Mouse (Mus musculus): ENCODE results near the gene Aggf1. TPM values are rescaled to one million over a fixed set of nuclear protein-coding genes. Genes with fewer than 3 reads are reported as not detected.

Gene Aggf1
- polyA plus RNA-seq (2017; shearing (Covaris generic)), result 42.9 TPM

DNA sequence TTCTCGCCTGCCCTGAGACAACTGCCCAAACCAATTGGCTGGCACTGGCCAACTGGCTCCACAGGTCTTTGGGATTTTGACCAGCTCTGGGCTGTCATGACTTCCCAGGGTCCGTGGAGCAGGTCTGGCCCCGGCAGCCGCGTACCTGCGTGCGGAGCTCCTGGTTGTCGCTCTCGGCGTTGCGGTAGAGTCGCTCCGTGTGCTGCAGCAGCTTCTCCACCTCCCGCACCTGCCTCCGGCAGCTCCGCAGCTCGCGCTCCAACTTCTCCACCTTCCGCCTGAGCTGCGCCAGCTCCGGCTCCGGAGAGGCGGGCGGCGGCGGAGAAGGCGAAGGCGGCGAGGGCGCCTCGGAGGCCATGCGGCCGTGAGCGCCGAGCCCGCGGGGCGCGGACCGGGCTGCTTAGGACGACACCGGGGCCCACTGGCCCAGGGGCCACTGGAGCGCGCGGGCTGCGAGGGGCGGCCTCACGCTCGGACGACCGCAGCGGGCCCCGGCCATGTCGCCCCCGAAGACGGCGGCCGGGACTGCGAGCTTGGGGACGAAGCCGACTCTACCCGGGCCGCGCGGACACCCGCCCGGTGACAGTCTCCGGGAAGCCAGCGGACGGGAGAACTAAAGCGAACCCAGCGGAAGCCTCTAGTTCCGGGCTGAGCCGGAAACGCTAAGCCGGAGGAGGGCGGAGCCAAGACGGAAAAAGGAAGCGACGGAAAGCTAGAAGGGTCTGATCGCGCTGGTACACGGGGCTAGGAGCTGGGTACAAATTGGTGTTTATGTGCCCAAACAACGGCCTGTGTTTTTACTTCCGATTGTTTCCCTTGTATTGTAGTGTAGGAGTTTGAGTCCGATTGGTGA is at the start of gene Aggf1:
Gene Aggf1 (minus strand): TSS at position 652 of the 853 bp plus-strand sequence.

DNA sequence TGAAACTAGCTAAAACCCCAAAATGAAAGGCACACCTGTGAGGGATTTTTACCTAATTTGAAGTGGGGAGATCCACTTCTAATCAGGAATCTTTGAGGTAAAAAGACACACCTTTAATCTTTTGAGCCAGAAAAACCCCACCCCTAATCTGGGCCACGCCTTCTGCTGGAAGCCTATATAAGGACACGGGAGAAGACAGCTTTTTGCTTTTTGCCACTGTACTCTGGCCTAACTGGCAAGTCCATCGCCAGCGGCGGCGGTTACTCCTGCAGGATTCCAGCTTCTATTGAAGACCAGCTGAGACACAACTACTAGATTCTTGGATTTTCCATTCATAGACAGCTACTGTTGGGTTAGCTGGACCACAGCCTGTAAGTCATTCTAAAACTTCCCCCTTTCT is 51.8 kb downstream of the Aggf1 start, which contains the start of gene Zbed3:
Gene Zbed3 (plus strand): TSS at position 213 of the 400 bp plus-strand sequence.

Other genes starting within 250 kb of the Aggf1 start
- gene Pde8b, start 125.0 kb downstream of the Aggf1 start, polyA plus RNA-seq (2017; shearing (Covaris generic)), result 0.17 TPM
- 4.2 TPM for gene Zbed3, start 51.7 kb downstream of the Aggf1 start, polyA plus RNA-seq (2017; shearing (Covaris generic))
- not detected for gene Crhbp, start 69.6 kb upstream of the Aggf1 start, polyA plus RNA-seq (2017; shearing (Covaris generic))
- not detected for gene S100z, start 103.4 kb upstream of the Aggf1 start, polyA plus RNA-seq (2017; shearing (Covaris generic))
- gene F2rl1, start 149.9 kb upstream of the Aggf1 start, polyA plus RNA-seq (2017; shearing (Covaris generic)), result 17.1 TPM
- gene F2r, start 243.1 kb upstream of the Aggf1 start, polyA plus RNA-seq (2017; shearing (Covaris generic)), result 28.0 TPM